Mouse (Mus musculus): Measurements from ENCODE around the gene Slc25a19.

Slc25a19 gene

DNA sequence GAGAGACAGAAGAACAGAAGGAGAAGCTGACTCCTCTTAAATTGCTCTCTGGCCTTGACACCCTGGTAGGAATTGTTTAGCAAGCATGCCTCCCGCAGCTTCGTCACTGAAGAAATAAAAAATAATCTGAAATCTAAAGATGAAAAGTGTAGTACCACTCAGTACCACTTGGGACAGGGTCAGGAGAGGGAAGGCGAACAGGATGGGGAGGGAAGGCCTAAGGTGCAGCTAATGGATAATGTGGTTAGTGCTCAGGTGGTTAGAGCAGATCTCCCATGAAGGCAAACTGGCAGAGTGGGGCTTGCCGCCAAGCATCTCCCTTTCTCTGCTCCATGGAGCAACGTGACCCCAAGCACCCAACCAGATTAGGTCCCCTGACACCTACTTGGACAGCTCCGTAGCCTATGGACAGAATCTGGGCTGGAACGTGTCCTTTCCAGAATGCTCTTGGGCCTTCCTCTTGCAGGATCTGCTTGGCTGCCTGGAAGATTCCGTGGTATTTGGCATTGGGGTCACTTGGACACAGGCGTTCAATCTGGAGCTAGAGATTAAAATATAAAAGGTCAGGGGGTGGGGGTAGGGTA, 4.5 kb downstream of the Slc25a19 start:
- intact Hi-C loops (cut with DNase I), result no loop called here

GRCm38 (mm10) chr11:115619949-115620348, 8.1 kb downstream of the Slc25a19 start:
- intact Hi-C loops (cut with DNase I), result no loop called here

- intact Hi-C loops (cut with DNase I), result no loop called here
These were observed 9.2 kb downstream of the Slc25a19 start for GRCm38 (mm10) chr11:115618732-115619516.

GRCm38 (mm10) chr11:115618001-115618400, 10.1 kb downstream of the Slc25a19 start:
- intact Hi-C loops (cut with DNase I), result no loop called here

DNA sequence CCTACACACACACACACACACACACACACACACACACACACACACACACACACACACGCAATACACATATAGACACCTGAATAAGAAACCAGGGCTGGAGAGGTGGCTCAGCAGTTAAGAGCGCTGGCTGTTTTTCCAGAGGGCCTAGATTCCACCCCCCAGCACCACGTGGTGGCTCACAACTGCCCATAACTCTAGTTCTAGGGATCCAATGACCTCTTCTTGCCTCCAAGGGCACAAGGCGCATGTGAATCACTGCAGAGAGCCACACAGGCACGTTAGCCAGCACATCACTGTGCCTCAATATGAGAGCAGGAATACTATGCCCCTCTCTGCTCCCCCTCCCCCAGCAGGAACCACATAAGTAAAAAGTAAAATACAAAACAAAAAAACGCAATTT, 11.2 kb downstream of the Slc25a19 start:
- intact Hi-C loops (cut with DNase I), result no loop called here

GRCm38 (mm10) chr11:115616371-115616770, 11.7 kb downstream of the Slc25a19 start:
- intact Hi-C loops (cut with DNase I), result no loop called here

DNA sequence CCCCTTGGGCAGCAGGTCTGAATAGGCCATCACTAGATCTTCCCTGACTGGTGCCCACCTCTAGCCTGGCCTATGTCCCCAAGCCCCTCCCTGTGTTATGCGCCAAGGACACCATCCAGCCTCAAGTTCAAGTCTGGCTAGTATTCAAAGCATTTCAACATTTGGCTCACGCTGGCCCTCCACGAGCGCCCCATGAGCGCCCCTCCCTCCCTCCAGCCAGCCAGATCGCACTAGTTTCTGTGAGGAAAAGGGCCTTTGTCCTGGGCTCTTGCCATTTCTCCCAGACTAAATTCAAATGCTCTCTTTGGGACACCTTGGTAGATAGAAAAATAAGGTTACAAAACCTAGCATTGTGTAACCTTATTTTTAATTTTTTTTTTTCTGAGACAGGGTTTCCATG, 12.2 kb downstream of the Slc25a19 start:
- intact Hi-C loops (cut with DNase I), result no loop called here

- intact Hi-C loops (cut with DNase I), result no loop called here
These were observed 12.8 kb downstream of the Slc25a19 start for GRCm38 (mm10) chr11:115615108-115615825.

DNA sequence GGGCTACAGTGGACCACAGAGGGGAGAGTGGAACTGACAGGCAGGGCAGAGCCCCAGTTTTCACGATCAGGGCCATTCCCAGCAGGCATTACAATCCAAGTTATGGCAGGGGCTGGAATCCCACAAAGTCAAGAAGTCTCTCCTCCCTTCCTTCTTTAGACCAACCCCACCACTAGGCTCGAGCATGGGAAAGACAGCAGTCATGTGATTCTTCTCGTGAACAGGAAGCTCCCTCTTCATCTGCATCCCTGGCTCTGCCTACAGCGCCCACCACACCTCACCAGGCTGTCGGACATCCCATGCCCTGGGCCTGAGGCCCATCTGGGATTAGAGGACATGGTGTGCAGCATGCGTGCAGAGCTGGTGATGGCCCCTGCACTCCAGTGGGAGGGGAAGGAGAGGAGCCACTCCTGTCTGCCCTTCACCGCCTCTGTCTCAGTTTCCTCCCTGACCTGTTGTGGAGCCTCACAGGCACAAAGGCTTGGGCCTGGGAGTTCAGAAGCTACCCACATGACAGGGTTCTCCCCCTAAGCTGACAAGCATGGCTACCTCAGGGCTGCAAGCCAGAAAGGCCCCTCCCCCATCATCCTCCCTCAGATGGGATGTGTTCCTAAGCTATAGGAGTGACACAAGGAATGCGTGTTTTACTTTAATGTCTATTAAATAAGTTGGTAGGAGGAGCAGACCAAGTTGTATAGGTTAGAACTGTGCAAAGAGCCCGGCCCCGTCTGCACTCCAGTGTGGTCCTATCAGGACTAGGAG, 13.6 kb downstream of the Slc25a19 start:
- intact Hi-C loops (cut with DNase I), result no loop called here

- intact Hi-C loops (cut with DNase I), result no loop called here
These were observed 14.8 kb downstream of the Slc25a19 start for GRCm38 (mm10) chr11:115613138-115613945.

DNA sequence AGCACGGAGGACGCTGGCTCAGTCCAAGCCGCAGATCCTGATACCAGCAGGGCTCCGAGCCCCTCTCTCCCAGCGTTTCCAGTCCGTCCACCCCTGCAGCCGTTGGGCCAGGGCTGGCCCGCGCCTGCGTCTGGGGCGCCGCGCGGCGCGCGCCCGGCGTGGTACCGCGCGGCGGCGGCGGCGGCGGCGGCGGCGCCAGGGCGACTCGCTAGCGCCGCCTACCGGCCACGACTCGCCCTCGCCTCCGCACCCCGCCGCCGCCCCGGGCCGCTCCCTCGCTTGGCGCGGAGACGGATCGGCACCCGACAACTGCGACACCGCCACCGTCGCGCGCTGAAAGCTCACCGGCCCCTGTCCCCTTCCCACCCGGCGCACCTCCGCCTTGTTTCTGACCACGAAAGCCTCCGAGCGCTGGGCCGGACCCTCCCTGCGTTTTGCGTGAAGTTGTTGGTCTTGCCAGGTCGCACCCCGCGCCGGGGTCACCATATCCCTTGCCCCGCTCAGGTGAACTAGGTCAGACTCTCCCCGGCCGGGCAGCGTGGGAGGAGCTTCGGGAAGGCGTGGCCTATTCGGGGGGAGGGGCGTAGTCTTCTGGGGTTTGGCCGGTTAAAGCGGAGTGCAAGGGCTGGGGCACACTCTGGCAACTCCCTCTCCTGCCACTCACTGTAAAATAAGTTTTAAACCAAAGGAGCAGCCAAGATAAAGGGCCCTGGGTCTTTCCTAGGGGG, 15.5 kb downstream of the Slc25a19 start, which contains the start of gene Mif4gd:
Mif4gd (minus strand) TSS at position 560 of the 728 bp plus-strand sequence.
- intact Hi-C loops (cut with DNase I), result no loop called here

- intact Hi-C loops (cut with DNase I), result no loop called here
These were observed 16.1 kb downstream of the Slc25a19 start for GRCm38 (mm10) chr11:115612059-115612409.

GRCm38 (mm10) chr11:115611173-115611572, 16.9 kb downstream of the Slc25a19 start:
- intact Hi-C loops (cut with DNase I), result no loop called here

- intact Hi-C loops (cut with DNase I), result no loop called here
These were observed 18.5 kb downstream of the Slc25a19 start for GRCm38 (mm10) chr11:115609576-115609975.

- intact Hi-C loops (cut with DNase I), result no loop called here
These were observed 19.4 kb downstream of the Slc25a19 start for GRCm38 (mm10) chr11:115608421-115609399.

- intact Hi-C loops (cut with DNase I), result no loop called here
These were observed 21.4 kb downstream of the Slc25a19 start for GRCm38 (mm10) chr11:115606733-115607132.

DNA sequence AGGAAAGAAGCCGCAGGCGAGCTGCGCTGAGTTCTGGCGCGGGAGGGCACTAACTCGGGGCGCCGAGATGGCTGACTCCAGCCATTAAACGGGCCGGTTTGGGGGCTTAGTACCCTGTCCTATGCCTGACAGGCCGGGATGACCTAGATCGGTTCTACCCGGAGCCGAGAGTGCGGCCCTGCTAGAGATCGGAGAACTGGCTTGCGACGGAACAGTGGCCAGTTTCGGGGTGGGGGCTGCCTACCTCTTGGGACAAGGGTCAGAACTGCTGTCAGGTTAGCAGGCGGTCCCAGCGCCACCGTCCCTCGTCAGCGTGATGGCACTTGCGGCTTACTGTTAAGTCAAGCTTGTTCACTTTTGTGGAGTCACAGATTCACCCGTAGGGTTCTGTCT, 23.8 kb downstream of the Slc25a19 start:
- intact Hi-C loops (cut with DNase I), result no loop called here

- intact Hi-C loops (cut with DNase I), result no loop called here
These were observed 24.4 kb downstream of the Slc25a19 start, which contains the start of the genes Mrps7 and Gga3 for GRCm38 (mm10) chr11:115603476-115604303. TSS of gene Mrps7 (plus strand) at chr11:115603925. TSS of gene Gga3 (minus strand) at chr11:115604051.

Measured in adrenal gland (tissue).